Mouse (Mus musculus) ES-E14 (cell line): ENCODE results near the gene Slc35e2. TPM values are rescaled to one million over a fixed set of nuclear protein-coding genes. Genes with fewer than 3 reads are reported as not detected.

ENCODE experiments used
- DNase-seq: peaks from one replicate; pipeline ENCODE4 v3.0.0-alpha.2; 2013; ENCODE audit warnings: low read depth, low spot score
- H3K27ac ChIP-seq: 2 replicates; pipeline ENCODE4 v1.5.1; 2012; ENCODE audit warnings: low read depth, mild to moderate bottlenecking, low read length, moderate library complexity, mixed read lengths; ENCODE audit not compliant: poor library complexity, insufficient read depth, severe bottlenecking
- H3K36me3 ChIP-seq: 2 replicates; pipeline ENCODE4 v1.6.1; 2012; ENCODE audit warnings: mild to moderate bottlenecking, low read length, moderate library complexity, mixed read lengths; ENCODE audit not compliant: control insufficient read depth, poor library complexity, insufficient read depth, severe bottlenecking
- H3K4me1 ChIP-seq, 2 experiments: fragments of 150-350 bp in 1 of 2; sonication (generic) in 1 of 2; 2 replicates each; pipeline ENCODE4 v1.6.1; 2012; ENCODE audit warnings: low read length in 2 of 2, mild to moderate bottlenecking in 1 of 2, mixed read lengths in 1 of 2; ENCODE audit not compliant: control insufficient read depth in 2 of 2, insufficient read depth in 2 of 2, poor library complexity in 1 of 2
- H3K4me3 ChIP-seq, 2 experiments: fragments of 150-350 bp in 1 of 2; sonication (generic) in 1 of 2; 2 replicates each; pipeline ENCODE4 v1.5.1; 2012; ENCODE audit warnings: low read length in 2 of 2, low read depth in 1 of 2, mild to moderate bottlenecking in 1 of 2, mixed read lengths in 1 of 2; ENCODE audit not compliant: insufficient read depth in 1 of 2, poor library complexity in 1 of 2, severe bottlenecking in 1 of 2
- H3K9ac ChIP-seq: 2 replicates; pipeline ENCODE4 v1.6.1; 2012; ENCODE audit warnings: low read depth, mild to moderate bottlenecking, low read length, mixed read lengths; ENCODE audit not compliant: poor library complexity, insufficient read depth, severe bottlenecking
- H3K9me3 ChIP-seq: fragments of 150-350 bp; sonication (generic); 2 replicates; pipeline ENCODE4 v1.6.1; 2012; ENCODE audit warnings: low read depth, mild to moderate bottlenecking, low read length; ENCODE audit not compliant: control insufficient read depth, insufficient read depth
- CHD2 ChIP-seq: IDR thresholded peaks from 2 replicates; pipeline ENCODE4 v1.6.1; 2014; ENCODE audit warnings: mild to moderate bottlenecking, low read depth, low read length, inconsistent platforms
- HCFC1 ChIP-seq: IDR thresholded peaks from 2 replicates; pipeline ENCODE4 v1.6.1; 2012; ENCODE audit warnings: low read length, inconsistent platforms, borderline replicate concordance; ENCODE audit not compliant: insufficient read depth
- MAFK ChIP-seq: IDR thresholded peaks from 2 replicates; pipeline ENCODE4 v1.6.1; 2014; ENCODE audit warnings: mild to moderate bottlenecking, low read depth, low read length, inconsistent platforms; ENCODE audit not compliant: insufficient read depth
- ZC3H11A ChIP-seq: IDR thresholded peaks from 2 replicates; pipeline ENCODE4 v1.6.1; 2012; ENCODE audit warnings: low read depth, mild to moderate bottlenecking, inconsistent platforms, low read length, borderline replicate concordance
- ZNF384 ChIP-seq: IDR thresholded peaks from 2 replicates; pipeline ENCODE4 v1.6.1; 2012; ENCODE audit warnings: low read depth, low read length, inconsistent platforms
- in situ Hi-C, 2 experiments: fragments of 600-800 bp; cut with MboI; formaldehyde crosslinking; loops; one replicate each; pipeline ENCODE4 v1.15.1; 2025; ENCODE audit warnings: low sequenced_read_pairs in 2 of 2, inconsistent platforms in 1 of 2; ENCODE audit not compliant: unreplicated experiment in 2 of 2
- total RNA-seq: library from RNA; depleted of rRNA; stranded (reverse); fragments of 300-350 nt; gene quantifications from 2 replicates; pipeline ENCODE4 v1.2.3, GENCODE M21; 2012

Slc35e2 gene
- total RNA-seq, 1 experiment = 25.5 TPM

GRCm38 (mm10) chr4:155656214-155656751 is 55.1 kb downstream of the Slc35e2 start:
- Histone ChIP-seq H3K27ac (no peak overlapping the region), H3K9me3 (no peaks in the 10 kb centered on the region), H3K36me3 (peaks cover 26% of the 10 kb centered on the region), H3K4me1 (peaks cover 3 to 24% of the 10 kb centered on the region in 2 experiments; a peak in 3 of 4 replicates), H3K4me3 (no peak overlapping the region), H3K9ac (no peak overlapping the region)
- in situ Hi-C loops = no loop called here
- DNase-seq = no peak
- no peak for TF ChIP-seq HCFC1
- no peak for TF ChIP-seq MAFK
- TF ChIP-seq CHD2 = no peak
- TF ChIP-seq ZC3H11A = no peak
- TF ChIP-seq ZNF384 = no peak

GRCm38 (mm10) chr4:155658961-155659360 is 57.7 kb downstream of the Slc35e2 start:
- Histone ChIP-seq H3K36me3 (peaks cover 27% of the 10 kb centered on the region), H3K9ac (no peak overlapping the region), H3K9me3 (no peaks in the 10 kb centered on the region), H3K4me1 (peaks cover 0 to 9% of the 10 kb centered on the region in 2 experiments; a peak in 2 of 4 replicates), H3K27ac (no peak overlapping the region), H3K4me3 (no peak overlapping the region)
- in situ Hi-C loops = no loop called here
- no peak for TF ChIP-seq ZC3H11A
- no peak for TF ChIP-seq ZNF384
- no peak for TF ChIP-seq HCFC1
- no peak for TF ChIP-seq CHD2
- TF ChIP-seq MAFK = no peak
- no peak for DNase-seq

DNA sequence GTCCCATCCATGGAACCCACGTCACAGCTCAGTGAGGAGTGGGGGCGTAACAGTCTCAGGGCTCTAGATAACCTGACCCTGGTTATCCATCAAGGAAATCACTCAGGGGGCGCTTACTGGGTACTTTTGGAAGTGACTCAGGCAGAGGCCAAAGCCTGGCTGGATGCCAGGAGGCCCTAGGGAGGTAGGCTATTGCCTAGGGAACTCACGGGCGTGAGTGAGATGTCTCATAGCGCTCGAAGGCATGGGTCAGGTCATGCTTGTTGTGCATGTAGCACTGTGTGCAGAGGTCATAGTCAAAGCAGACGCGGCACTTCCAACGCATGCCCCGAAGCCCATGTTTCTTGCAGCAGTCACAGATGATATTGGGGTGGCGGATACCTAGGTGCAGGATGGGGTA is 59.4 kb downstream of the Slc35e2 start:
- Histone ChIP-seq H3K4me3 (no peak overlapping the region), H3K36me3 (peaks cover 27% of the 10 kb centered on the region), H3K9ac (no peak overlapping the region), H3K9me3 (no peaks in the 10 kb centered on the region), H3K27ac (no peak overlapping the region), H3K4me1 (peaks cover 0 to 3% of the 10 kb centered on the region in 2 experiments; a peak in 1 of 4 replicates)
- no peak for DNase-seq
- TF ChIP-seq ZNF384 (no peak), ZC3H11A (no peak), CHD2 (no peak)
- in situ Hi-C loops = no loop called here

DNA sequence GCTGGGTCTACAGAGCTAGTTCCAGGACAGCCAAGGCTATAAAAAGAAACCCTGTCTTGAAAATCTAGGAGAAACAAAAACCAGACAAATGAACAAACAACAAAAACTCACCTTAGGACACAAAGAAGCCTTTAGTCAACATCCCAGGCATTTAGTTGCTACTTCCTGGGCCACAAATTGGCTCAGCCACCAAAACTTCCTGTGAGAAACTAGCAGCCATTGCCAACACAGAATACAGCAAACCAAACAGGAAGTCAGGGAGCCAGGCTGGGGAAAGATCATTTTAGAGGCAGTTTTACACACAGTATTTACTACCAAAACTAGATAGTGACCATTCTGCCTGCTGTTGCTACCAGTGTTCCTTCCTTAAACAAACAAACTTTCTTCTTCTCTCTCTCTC is 65.7 kb downstream of the Slc35e2 start:
- in situ Hi-C loops = no loop called here
- H3K9me3 ChIP-seq = no peaks in the 10 kb centered on the region
- H3K36me3 ChIP-seq = peaks cover 3% of the 10 kb centered on the region; the same call in 1 of the 2 replicates
- H3K27ac ChIP-seq = no peak overlapping the region
- peaks cover 7 to 9% of the 10 kb centered on the region in 2 experiments for H3K4me1 ChIP-seq
- no peak for DNase-seq
- H3K9ac ChIP-seq = no peak overlapping the region
- H3K4me3 ChIP-seq = no peak overlapping the region
- TF ChIP-seq CHD2 (no peak), ZC3H11A (no peak), MAFK (no peak), HCFC1 (no peak), ZNF384 (no peak)
